Mouse (Mus musculus): ENCODE data around the gene Lamtor5. TPM values are rescaled to one million over a fixed set of nuclear protein-coding genes. Genes with fewer than 3 reads are reported as not detected.

The Lamtor5 gene
- total RNA-seq, 1 experiment: 76.9 TPM

DNA sequence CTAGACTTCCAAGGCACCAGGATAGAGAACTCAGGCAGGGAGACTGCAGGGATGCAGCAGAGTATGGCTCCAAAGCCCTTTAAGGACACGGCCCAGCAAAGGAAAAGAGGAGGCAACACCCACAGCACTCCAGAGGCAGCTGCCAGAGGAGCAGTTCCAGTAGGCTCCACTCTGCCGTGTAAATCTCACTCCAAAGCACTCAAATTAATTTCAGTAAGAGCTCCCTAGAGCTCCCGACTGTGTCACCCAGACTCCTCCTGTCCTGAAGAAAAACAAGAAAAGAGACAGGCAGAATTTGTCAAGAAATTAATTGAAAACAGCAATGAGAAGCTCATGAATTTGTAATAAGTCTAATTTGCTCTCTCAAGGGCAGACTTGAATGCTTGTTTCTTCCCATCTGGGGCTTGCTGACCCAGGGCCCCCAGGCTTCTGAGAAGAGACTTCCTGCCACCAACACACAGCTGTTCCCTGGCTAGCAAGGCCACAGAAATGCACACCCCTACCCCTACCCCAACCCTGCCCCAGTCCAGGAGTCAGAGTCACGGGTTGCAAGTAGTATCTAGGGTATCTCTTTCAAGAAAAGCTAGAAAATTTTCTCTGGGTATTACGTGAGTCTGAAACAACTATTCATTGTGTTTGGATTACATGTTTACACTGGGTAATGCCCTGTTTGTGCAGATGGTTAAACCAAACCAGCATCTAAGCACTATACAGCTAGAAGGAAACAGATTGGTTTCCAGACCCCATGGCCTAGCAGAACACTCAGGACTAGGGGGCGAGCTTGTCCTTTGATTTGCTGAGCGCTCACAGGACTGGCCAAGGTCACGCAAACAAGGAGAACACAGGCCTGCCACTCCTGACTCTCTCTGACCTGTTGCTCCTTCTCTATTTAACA lies 17.5 kb upstream of the Lamtor5 start:
- no peaks in the 10 kb centered on the region for H3K36me3 ChIP-seq (ENCODE audit: control insufficient read depth, insufficient read depth, low read length, poor library complexity, severe bottlenecking)
- H3K27ac ChIP-seq (ENCODE audit: insufficient read depth, low read depth, low read length, poor library complexity, severe bottlenecking): no peak overlapping the region
- in situ Hi-C loops (cut with MboI; ENCODE audit: low sequenced_read_pairs in 2 of 2, unreplicated experiment in 2 of 2): no loop called here
- H3K4me1 ChIP-seq (ENCODE audit: control insufficient read depth in 2 of 2, insufficient read depth in 2 of 2, low read length in 2 of 2, poor library complexity in 1 of 2): no peaks in the 10 kb centered on the region
- DNase-seq (ENCODE audit: low read depth, low spot score): no peak
- H3K9ac ChIP-seq (ENCODE audit: insufficient read depth, low read depth, low read length, poor library complexity, severe bottlenecking): no peak overlapping the region
- no peak overlapping the region for H3K4me3 ChIP-seq (ENCODE audit: insufficient read depth in 1 of 2, low read depth in 1 of 2, low read length in 2 of 2, poor library complexity in 1 of 2, severe bottlenecking in 1 of 2)
- TF ChIP-seq ZC3H11A (IDR thresholded peaks at IDR 0.05; ENCODE audit: borderline replicate concordance, low read depth, low read length) (no peak), MAFK (IDR thresholded peaks at IDR 0.05; ENCODE audit: insufficient read depth, low read depth, low read length) (no peak), CHD2 (IDR thresholded peaks at IDR 0.05; ENCODE audit: low read depth, low read length) (no peak)
- H3K9me3 ChIP-seq (ENCODE audit: control insufficient read depth, insufficient read depth, low read depth, low read length): no peaks in the 10 kb centered on the region

GRCm38 (mm10) chr3:107261851-107262165 lies 16.9 kb upstream of the Lamtor5 start:
- H3K27ac ChIP-seq (ENCODE audit: insufficient read depth, low read depth, low read length, poor library complexity, severe bottlenecking): no peak overlapping the region
- in situ Hi-C loops (cut with MboI; ENCODE audit: low sequenced_read_pairs in 2 of 2, unreplicated experiment in 2 of 2): no loop called here
- no peak overlapping the region for H3K9ac ChIP-seq (ENCODE audit: insufficient read depth, low read depth, low read length, poor library complexity, severe bottlenecking)
- no peaks in the 10 kb centered on the region for H3K9me3 ChIP-seq (ENCODE audit: control insufficient read depth, insufficient read depth, low read depth, low read length)
- H3K4me3 ChIP-seq (ENCODE audit: insufficient read depth in 1 of 2, low read depth in 1 of 2, low read length in 2 of 2, poor library complexity in 1 of 2, severe bottlenecking in 1 of 2): no peak overlapping the region
- DNase-seq (ENCODE audit: low read depth, low spot score): no peak
- no peaks in the 10 kb centered on the region for H3K4me1 ChIP-seq (ENCODE audit: control insufficient read depth in 2 of 2, insufficient read depth in 2 of 2, low read length in 2 of 2, poor library complexity in 1 of 2)
- no peaks in the 10 kb centered on the region for H3K36me3 ChIP-seq (ENCODE audit: control insufficient read depth, insufficient read depth, low read length, poor library complexity, severe bottlenecking)
- TF ChIP-seq HCFC1 (IDR thresholded peaks at IDR 0.05; ENCODE audit: borderline replicate concordance, insufficient read depth, low read length): no peak
- TF ChIP-seq MAFK (IDR thresholded peaks at IDR 0.05; ENCODE audit: insufficient read depth, low read depth, low read length): no peak
- no peak for TF ChIP-seq ZC3H11A (IDR thresholded peaks at IDR 0.05; ENCODE audit: borderline replicate concordance, low read depth, low read length)
- no peak for TF ChIP-seq CHD2 (IDR thresholded peaks at IDR 0.05; ENCODE audit: low read depth, low read length)
- TF ChIP-seq ZNF384 (IDR thresholded peaks at IDR 0.05; ENCODE audit: low read depth, low read length): no peak

- TF ChIP-seq MAFK (IDR thresholded peaks at IDR 0.05; ENCODE audit: insufficient read depth, low read depth, low read length): no peak
- no peak for TF ChIP-seq HCFC1 (IDR thresholded peaks at IDR 0.05; ENCODE audit: borderline replicate concordance, insufficient read depth, low read length)
- TF ChIP-seq ZC3H11A (IDR thresholded peaks at IDR 0.05; ENCODE audit: borderline replicate concordance, low read depth, low read length): no peak
- TF ChIP-seq CHD2 (IDR thresholded peaks at IDR 0.05; ENCODE audit: low read depth, low read length): no peak
- TF ChIP-seq ZNF384 (IDR thresholded peaks at IDR 0.05; ENCODE audit: low read depth, low read length): no peak
- no peaks in the 10 kb centered on the region for H3K9me3 ChIP-seq (ENCODE audit: control insufficient read depth, insufficient read depth, low read depth, low read length)
- no peak for DNase-seq (ENCODE audit: low read depth, low spot score)
- H3K36me3 ChIP-seq (ENCODE audit: control insufficient read depth, insufficient read depth, low read length, poor library complexity, severe bottlenecking): no peaks in the 10 kb centered on the region
- no peak overlapping the region for H3K27ac ChIP-seq (ENCODE audit: insufficient read depth, low read depth, low read length, poor library complexity, severe bottlenecking)
- H3K4me3 ChIP-seq (ENCODE audit: insufficient read depth in 1 of 2, low read depth in 1 of 2, low read length in 2 of 2, poor library complexity in 1 of 2, severe bottlenecking in 1 of 2): no peak overlapping the region
- H3K9ac ChIP-seq (ENCODE audit: insufficient read depth, low read depth, low read length, poor library complexity, severe bottlenecking): no peak overlapping the region
- H3K4me1 ChIP-seq (ENCODE audit: control insufficient read depth in 2 of 2, insufficient read depth in 2 of 2, low read length in 2 of 2, poor library complexity in 1 of 2): no peaks in the 10 kb centered on the region
- in situ Hi-C loops (cut with MboI; ENCODE audit: low sequenced_read_pairs in 2 of 2, unreplicated experiment in 2 of 2): no loop called here
These were observed 11.8 kb upstream of the Lamtor5 start for GRCm38 (mm10) chr3:107266814-107267345.

DNA sequence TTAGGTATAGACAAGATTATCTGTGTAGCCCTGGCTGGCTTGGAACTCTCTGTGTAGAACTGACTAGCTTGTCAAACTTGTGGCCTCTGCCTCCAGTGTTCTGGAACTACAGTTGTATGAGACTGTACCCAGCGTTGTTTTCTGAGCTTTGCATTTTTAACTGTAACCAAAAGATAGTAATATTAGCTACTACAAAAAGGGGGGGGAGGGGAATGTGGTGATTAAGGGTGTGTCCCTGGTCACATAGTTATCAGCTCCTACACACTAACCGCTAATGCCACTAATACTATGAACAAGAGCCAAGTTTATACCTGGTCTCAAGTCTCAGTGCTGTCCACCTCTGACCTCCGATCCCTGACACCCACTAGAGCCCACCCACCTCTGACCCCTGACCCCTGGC lies 6.2 kb upstream of the Lamtor5 start:
- Histone ChIP-seq H3K4me3 (ENCODE audit: insufficient read depth in 1 of 2, low read depth in 1 of 2, low read length in 2 of 2, poor library complexity in 1 of 2, severe bottlenecking in 1 of 2) (no peak overlapping the region), H3K9me3 (ENCODE audit: control insufficient read depth, insufficient read depth, low read depth, low read length) (no peaks in the 10 kb centered on the region), H3K27ac (ENCODE audit: insufficient read depth, low read depth, low read length, poor library complexity, severe bottlenecking) (no peak overlapping the region), H3K9ac (ENCODE audit: insufficient read depth, low read depth, low read length, poor library complexity, severe bottlenecking) (no peak overlapping the region), H3K36me3 (ENCODE audit: control insufficient read depth, insufficient read depth, low read length, poor library complexity, severe bottlenecking) (no peaks in the 10 kb centered on the region), H3K4me1 (ENCODE audit: control insufficient read depth in 2 of 2, insufficient read depth in 2 of 2, low read length in 2 of 2, poor library complexity in 1 of 2) (no peaks in the 10 kb centered on the region)
- no peak for DNase-seq (ENCODE audit: low read depth, low spot score)
- in situ Hi-C loops (cut with MboI; ENCODE audit: low sequenced_read_pairs in 2 of 2, unreplicated experiment in 2 of 2): no loop called here
- TF ChIP-seq ZC3H11A (IDR thresholded peaks at IDR 0.05; ENCODE audit: borderline replicate concordance, low read depth, low read length) (no peak), ZNF384 (IDR thresholded peaks at IDR 0.05; ENCODE audit: low read depth, low read length) (no peak), HCFC1 (IDR thresholded peaks at IDR 0.05; ENCODE audit: borderline replicate concordance, insufficient read depth, low read length) (no peak), MAFK (IDR thresholded peaks at IDR 0.05; ENCODE audit: insufficient read depth, low read depth, low read length) (no peak), CHD2 (IDR thresholded peaks at IDR 0.05; ENCODE audit: low read depth, low read length) (no peak)
